Mouse (Mus musculus): ENCODE results near the gene Pcp2.

DNA sequence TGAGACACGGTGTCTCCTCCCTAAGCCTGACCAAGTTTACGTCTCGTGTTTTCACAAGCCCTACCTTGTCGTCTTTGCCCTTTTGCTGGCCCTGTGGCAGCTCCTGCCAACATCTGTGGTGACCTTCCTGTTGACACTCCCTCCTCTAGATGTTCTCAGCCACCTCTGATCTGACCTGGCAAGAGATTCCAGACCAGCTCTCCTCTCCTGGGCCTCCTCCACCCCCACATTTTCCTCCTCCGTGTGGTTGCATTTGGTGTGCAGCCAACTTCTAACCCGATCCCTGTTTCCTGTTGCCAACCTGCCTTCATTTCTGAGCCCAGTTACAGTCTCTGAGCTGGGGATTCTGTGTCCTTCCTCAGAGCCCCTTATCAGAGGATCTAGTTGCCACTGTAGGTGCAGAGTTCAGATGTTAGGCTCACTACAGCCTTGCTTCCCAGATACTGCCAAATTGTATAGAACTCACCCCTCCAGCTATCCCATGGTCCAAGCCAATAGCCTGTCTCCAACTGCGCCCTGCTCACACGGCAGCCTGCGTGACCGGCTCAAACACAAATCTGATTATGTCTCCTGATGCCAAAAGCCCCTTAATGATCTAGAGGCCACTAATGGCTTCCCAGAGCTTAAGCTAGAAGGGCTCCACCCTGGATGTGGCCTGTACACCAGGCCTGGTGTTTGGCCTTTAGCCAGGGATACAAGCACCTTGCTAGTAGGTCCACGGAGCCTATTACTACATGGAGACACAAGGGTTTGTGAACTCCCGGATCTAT lies 16.1 kb downstream of the Pcp2 start:
- TF ChIP-seq HCFC1 (IDR thresholded peaks at IDR 0.05; ENCODE audit: borderline replicate concordance, insufficient read depth, low read length) = no peak
- no peak for TF ChIP-seq CHD2 (IDR thresholded peaks at IDR 0.05; ENCODE audit: low read depth, low read length)
- TF ChIP-seq ZNF384 (IDR thresholded peaks at IDR 0.05; ENCODE audit: low read depth, low read length) = no peak
- no peak for TF ChIP-seq MAFK (IDR thresholded peaks at IDR 0.05; ENCODE audit: insufficient read depth, low read depth, low read length)
